Mouse (Mus musculus) heart, embryonic 13.5 days (tissue): ENCODE measurements at regions not wholly inside any gene's neighbourhood (a gene's known extent, or its start where the extent isn't known, plus 50 kb on each side); places are given as distances from the start of the nearest gene placed in this dataset.
A peak's percentile ranks its signal among the peaks of the same experiment; 100 is the strongest.

Experiments
- ATAC-seq: fragments of 200-750 bp; cut with Nextera tagmentation; 2 replicates; pipeline ENCODE4 v1.8.0; 2017; ENCODE audit warnings: moderate TSS enrichment; ENCODE audit not compliant: insufficient number of reproducible peaks, low FRiP score, low TSS enrichment; ENCODE audit errors: extremely low read depth
- H3K27ac ChIP-seq: fragments of 300-500 bp; sonication (generic); replicated peaks from 2 replicates; pipeline ENCODE4 v1.5.1; 2015; ENCODE audit warnings: moderate library complexity, mild to moderate bottlenecking, inconsistent platforms
- H3K27me3 ChIP-seq: fragments of 300-500 bp; sonication (generic); replicated peaks from 2 replicates; pipeline ENCODE4 v1.6.1; 2015; ENCODE audit warnings: mild to moderate bottlenecking, inconsistent platforms
- H3K36me3 ChIP-seq: fragments of 300-500 bp; sonication (generic); 2 replicates; pipeline ENCODE4 v1.6.1; 2015; ENCODE audit warnings: mild to moderate bottlenecking, inconsistent platforms
- H3K4me1 ChIP-seq: fragments of 300-500 bp; sonication (generic); 2 replicates; pipeline ENCODE4 v1.6.1; 2015; ENCODE audit warnings: inconsistent platforms
- H3K4me2 ChIP-seq: fragments of 300-500 bp; sonication (generic); 2 replicates; pipeline ENCODE4 v1.6.1; 2015; ENCODE audit warnings: inconsistent platforms, mild to moderate bottlenecking, moderate library complexity
- H3K4me3 ChIP-seq: fragments of 300-500 bp; sonication (generic); 2 replicates; pipeline ENCODE4 v1.5.1; 2015; ENCODE audit warnings: moderate library complexity, mild to moderate bottlenecking, inconsistent platforms
- H3K9ac ChIP-seq: fragments of 300-500 bp; sonication (generic); 2 replicates; pipeline ENCODE4 v1.6.1; 2015; ENCODE audit warnings: inconsistent platforms, mild to moderate bottlenecking, moderate library complexity
- H3K9me3 ChIP-seq: fragments of 300-500 bp; sonication (generic); 2 replicates; pipeline ENCODE4 v1.6.1; 2016; ENCODE audit warnings: inconsistent platforms
- WGBS: fragments of 180-500 bp; shearing (Covaris S2); methylation state at CpG from one replicate; pipeline ENCODE4 v1.1.7; 2015; ENCODE audit warnings: mixed read lengths; 5-methylcytosine and 5-hydroxymethylcytosine counted together

GRCm38 (mm10) chr1:71816306-71816705 is 163.3 kb upstream of the Fn1 start:
- Histone ChIP-seq H3K4me2 (no peak overlapping the region), H3K27me3 (no peaks in the 10 kb centered on the region), H3K36me3 (no peaks in the 10 kb centered on the region), H3K27ac (no peak overlapping the region), H3K4me3 (no peak overlapping the region), H3K4me1 (peaks cover 3% of the 10 kb centered on the region), H3K9me3 (no peaks in the 10 kb centered on the region), H3K9ac (no peak overlapping the region)
- WGBS = 70% methylated on average over 9 of the region's 9 CpGs
- ATAC-seq = no peak

GRCm38 (mm10) chr1:71814141-71814540 is 161.1 kb upstream of the Fn1 start:
- WGBS = 54% methylated on average over 4 of the region's 4 CpGs
- H3K36me3 ChIP-seq = no peaks in the 10 kb centered on the region
- H3K4me2 ChIP-seq = no peak overlapping the region
- no peak for ATAC-seq
- no peaks in the 10 kb centered on the region for H3K27me3 ChIP-seq
- peaks cover 3% of the 10 kb centered on the region for H3K4me1 ChIP-seq
- H3K4me3 ChIP-seq = no peak overlapping the region
- no peak overlapping the region for H3K9ac ChIP-seq
- H3K27ac ChIP-seq = no peak overlapping the region
- no peaks in the 10 kb centered on the region for H3K9me3 ChIP-seq

- H3K36me3 ChIP-seq = no peaks in the 10 kb centered on the region
- no peak overlapping the region for H3K9ac ChIP-seq
- H3K27ac ChIP-seq = no peak overlapping the region
- 85% methylated on average over 11 of the region's 11 CpGs for WGBS
- H3K27me3 ChIP-seq = no peaks in the 10 kb centered on the region
- no peak for ATAC-seq
- H3K9me3 ChIP-seq = no peaks in the 10 kb centered on the region
- no peak overlapping the region for H3K4me2 ChIP-seq
- H3K4me3 ChIP-seq = no peak overlapping the region
- peaks cover 8% of the 10 kb centered on the region for H3K4me1 ChIP-seq
These were observed 159.2 kb upstream of the Fn1 start for GRCm38 (mm10) chr1:71812171-71812695.

- WGBS = 80% methylated on average over 11 of the region's 11 CpGs
- Histone ChIP-seq H3K4me2 (no peak overlapping the region), H3K27ac (no peak overlapping the region), H3K4me3 (no peak overlapping the region), H3K9ac (no peak overlapping the region), H3K4me1 (peaks cover 12% of the 10 kb centered on the region; the same call in 1 of the 2 replicates), H3K9me3 (no peaks in the 10 kb centered on the region), H3K36me3 (no peaks in the 10 kb centered on the region), H3K27me3 (no peaks in the 10 kb centered on the region)
- no peak for ATAC-seq
These were observed 158.3 kb upstream of the Fn1 start for GRCm38 (mm10) chr1:71811196-71811788.

GRCm38 (mm10) chr1:71808005-71808404 is 155.0 kb upstream of the Fn1 start:
- H3K4me2 ChIP-seq = no peak overlapping the region
- H3K36me3 ChIP-seq = no peaks in the 10 kb centered on the region
- H3K4me1 ChIP-seq = peaks cover 12% of the 10 kb centered on the region; the same call in 1 of the 2 replicates
- no peak overlapping the region for H3K9ac ChIP-seq
- ATAC-seq = no peak
- WGBS = 67% methylated on average over 1 of the region's 1 CpGs
- no peaks in the 10 kb centered on the region for H3K9me3 ChIP-seq
- no peak overlapping the region for H3K4me3 ChIP-seq
- H3K27ac ChIP-seq = no peak overlapping the region
- H3K27me3 ChIP-seq = no peaks in the 10 kb centered on the region

- no peak for ATAC-seq
These were observed 154.6 kb upstream of the Fn1 start for GRCm38 (mm10) chr1:71807586-71807985.

GRCm38 (mm10) chr1:71801283-71802066 is 148.5 kb upstream of the Fn1 start:
- Histone ChIP-seq H3K4me3 (no peak overlapping the region), H3K9ac (no peak overlapping the region), H3K27me3 (no peaks in the 10 kb centered on the region), H3K36me3 (no peaks in the 10 kb centered on the region), H3K4me2 (no peak overlapping the region), H3K27ac (no peak overlapping the region), H3K9me3 (no peaks in the 10 kb centered on the region), H3K4me1 (peaks cover 25% of the 10 kb centered on the region)
- 64% methylated on average over 9 of the region's 9 CpGs for WGBS
- ATAC-seq = no peak

More at GRCm38 (mm10) chr1:71807586-71807985, 154.6 kb upstream of the Fn1 start:
- no peak overlapping the region for H3K4me2 ChIP-seq
- H3K9ac ChIP-seq = no peak overlapping the region
- H3K9me3 ChIP-seq = no peaks in the 10 kb centered on the region
- H3K4me3 ChIP-seq = no peak overlapping the region
- no peaks in the 10 kb centered on the region for H3K36me3 ChIP-seq
- no peaks in the 10 kb centered on the region for H3K27me3 ChIP-seq
- 0 out of 2 replicates have a peak overlapping the region, but pooled peaks have one; percentile 22 for H3K27ac ChIP-seq
- 38% methylated on average over 4 of the region's 4 CpGs for WGBS
- H3K4me1 ChIP-seq = peaks cover 12% of the 10 kb centered on the region; the same call in 1 of the 2 replicates

- Histone ChIP-seq H3K9ac (no peak overlapping the region), H3K4me3 (no peak overlapping the region), H3K36me3 (no peaks in the 10 kb centered on the region), H3K4me1 (peaks cover 24% of the 10 kb centered on the region), H3K27me3 (no peaks in the 10 kb centered on the region), H3K9me3 (no peaks in the 10 kb centered on the region), H3K4me2 (no peak overlapping the region), H3K27ac (0 out of 2 replicates have a peak overlapping the region, but pooled peaks have one; percentile 15)
- no peak for ATAC-seq
- 27% methylated on average over 2 of the region's 2 CpGs for WGBS
These were observed 147.6 kb upstream of the Fn1 start for GRCm38 (mm10) chr1:71800581-71800980.

GRCm38 (mm10) chr1:71798636-71799035 is 145.6 kb upstream of the Fn1 start:
- H3K4me3 ChIP-seq = no peak overlapping the region
- no peaks in the 10 kb centered on the region for H3K27me3 ChIP-seq
- peaks cover 24% of the 10 kb centered on the region for H3K4me1 ChIP-seq
- no peaks in the 10 kb centered on the region for H3K36me3 ChIP-seq
- WGBS = 67% methylated on average over 9 of the region's 9 CpGs
- H3K4me2 ChIP-seq = no peak overlapping the region
- H3K27ac ChIP-seq = no peak overlapping the region
- no peaks in the 10 kb centered on the region for H3K9me3 ChIP-seq
- H3K9ac ChIP-seq = no peak overlapping the region
- no peak for ATAC-seq

GRCm38 (mm10) chr1:71788408-71788807 is 135.4 kb upstream of the Fn1 start:
- no peak overlapping the region for H3K4me2 ChIP-seq
- WGBS = 59% methylated on average over 1 of the region's 1 CpGs
- no peak overlapping the region for H3K9ac ChIP-seq
- no peak for ATAC-seq
- no peaks in the 10 kb centered on the region for H3K9me3 ChIP-seq
- no peaks in the 10 kb centered on the region for H3K4me1 ChIP-seq
- H3K36me3 ChIP-seq = no peaks in the 10 kb centered on the region
- H3K4me3 ChIP-seq = no peak overlapping the region
- no peak overlapping the region for H3K27ac ChIP-seq
- no peaks in the 10 kb centered on the region for H3K27me3 ChIP-seq

- Histone ChIP-seq H3K4me2 (no peak overlapping the region), H3K4me3 (no peak overlapping the region), H3K27ac (no peak overlapping the region), H3K27me3 (no peaks in the 10 kb centered on the region), H3K9ac (no peak overlapping the region), H3K36me3 (no peaks in the 10 kb centered on the region), H3K9me3 (no peaks in the 10 kb centered on the region), H3K4me1 (no peaks in the 10 kb centered on the region)
- WGBS = 78% methylated on average over 2 of the region's 2 CpGs
- ATAC-seq = no peak
These were observed 131.9 kb upstream of the Fn1 start for GRCm38 (mm10) chr1:71784880-71785279.
